Mouse (Mus musculus): Measurements from ENCODE around the gene Gnpda2. TPM values are rescaled to one million over a fixed set of nuclear protein-coding genes. Genes with fewer than 3 reads are reported as not detected.

Gene Gnpda2
- polyA plus RNA-seq, 1 experiment from 2014 or later: 25.4 TPM

Other genes with a start within 250 kb of the Gnpda2 start
- gene Yipf7, start 49.7 kb downstream of the Gnpda2 start, polyA plus RNA-seq (2016; fragmentation: Nextera tagmentation; extraction: Ambion mirVana): 0.30 TPM in 1 of 2 replicates, not detected in the other
- gene Guf1, start 35.4 kb downstream of the Gnpda2 start, polyA plus RNA-seq (2016; fragmentation: Nextera tagmentation; extraction: Ambion mirVana): 37.9 and 43.6 TPM in 2 replicates